Mouse (Mus musculus) hindbrain, embryonic 15.5 days (tissue): ENCODE measurements at regions not wholly inside any gene's neighbourhood (a gene's known extent, or its start where the extent isn't known, plus 50 kb on each side); places are given as distances from the start of the nearest gene placed in this dataset.
A peak's percentile ranks its signal among the peaks of the same experiment; 100 is the strongest.

Experiments used
- ATAC-seq: fragments of 200-750 bp; cut with Nextera tagmentation; 2 replicates; pipeline ENCODE4 v1.8.0; 2017; ENCODE audit warnings: low read depth, moderate number of reproducible peaks, moderate TSS enrichment; ENCODE audit not compliant: low FRiP score
- H3K27ac ChIP-seq: fragments of 300-500 bp; sonication (generic); replicated peaks from 2 replicates; pipeline ENCODE4 v1.5.1; 2015; ENCODE audit warnings: mild to moderate bottlenecking, inconsistent platforms
- H3K27me3 ChIP-seq: fragments of 300-500 bp; sonication (generic); 2 replicates; pipeline ENCODE4 v1.6.1; 2015; ENCODE audit warnings: control low read depth, inconsistent platforms
- H3K36me3 ChIP-seq: fragments of 300-500 bp; sonication (generic); 2 replicates; pipeline ENCODE4 v1.6.1; 2015; ENCODE audit warnings: control low read depth, inconsistent platforms
- H3K4me1 ChIP-seq: fragments of 300-500 bp; sonication (generic); replicated peaks from 2 replicates; pipeline ENCODE4 v1.6.1; 2015; ENCODE audit warnings: control low read depth, inconsistent platforms
- H3K4me2 ChIP-seq: fragments of 300-500 bp; sonication (generic); 2 replicates; pipeline ENCODE4 v1.6.1; 2015; ENCODE audit warnings: moderate library complexity, mild to moderate bottlenecking, inconsistent platforms
- H3K4me3 ChIP-seq: fragments of 300-500 bp; sonication (generic); 2 replicates; pipeline ENCODE4 v1.5.1; 2015; ENCODE audit warnings: mild to moderate bottlenecking, inconsistent platforms
- H3K9ac ChIP-seq: fragments of 300-500 bp; sonication (generic); 2 replicates; pipeline ENCODE4 v1.6.1; 2015; ENCODE audit warnings: inconsistent platforms
- H3K9me3 ChIP-seq: fragments of 300-500 bp; sonication (generic); 2 replicates; pipeline ENCODE4 v1.6.1; 2016; ENCODE audit warnings: control low read depth, inconsistent platforms
- WGBS: fragments of 180-500 bp; shearing (Covaris S2); methylation state at CpG from one replicate; pipeline ENCODE4 v1.1.7; 2015; 5-methylcytosine and 5-hydroxymethylcytosine counted together

GRCm38 (mm10) chr4:152999526-152999925, 483.1 kb downstream of the Ajap1 start:
- Histone ChIP-seq H3K27ac (no peak overlapping the region), H3K4me2 (no peak overlapping the region), H3K36me3 (no peaks in the 10 kb centered on the region), H3K4me3 (no peak overlapping the region), H3K9me3 (no peaks in the 10 kb centered on the region), H3K9ac (no peak overlapping the region), H3K27me3 (no peaks in the 10 kb centered on the region), H3K4me1 (0 out of 2 replicates have a peak, but pooled peaks cover 8% of the 10 kb centered on the region)
- ATAC-seq = no peak
- WGBS = 32% methylated on average over 18 of the region's 18 CpGs

GRCm38 (mm10) chr4:152997251-152997650, 485.4 kb downstream of the Ajap1 start:
- no peak overlapping the region for H3K4me3 ChIP-seq
- no peaks in the 10 kb centered on the region for H3K27me3 ChIP-seq
- no peaks in the 10 kb centered on the region for H3K9me3 ChIP-seq
- no peak for ATAC-seq
- no peak overlapping the region for H3K27ac ChIP-seq
- H3K36me3 ChIP-seq = no peaks in the 10 kb centered on the region
- no peak overlapping the region for H3K9ac ChIP-seq
- H3K4me1 ChIP-seq = 0 out of 2 replicates have a peak, but pooled peaks cover 8% of the 10 kb centered on the region
- H3K4me2 ChIP-seq = no peak overlapping the region
- 86% methylated on average over 5 of the region's 5 CpGs for WGBS

- no peak overlapping the region for H3K4me2 ChIP-seq
- 60% methylated on average over 2 of the region's 2 CpGs for WGBS
- no peaks in the 10 kb centered on the region for H3K27me3 ChIP-seq
- no peaks in the 10 kb centered on the region for H3K9me3 ChIP-seq
- no peak for ATAC-seq
- H3K27ac ChIP-seq = no peak overlapping the region
- no peak overlapping the region for H3K4me3 ChIP-seq
- no peak overlapping the region for H3K9ac ChIP-seq
- 0 out of 2 replicates have a peak, but pooled peaks cover 8% of the 10 kb centered on the region for H3K4me1 ChIP-seq
- no peaks in the 10 kb centered on the region for H3K36me3 ChIP-seq
Observed at GRCm38 (mm10) chr4:152996641-152997040, 486.0 kb downstream of the Ajap1 start.

GRCm38 (mm10) chr4:152995052-152995595, 487.5 kb downstream of the Ajap1 start:
- Histone ChIP-seq H3K27ac (no peak overlapping the region), H3K4me1 (peaks cover 12% of the 10 kb centered on the region; the same call in 1 of the 2 replicates), H3K9ac (no peak overlapping the region), H3K4me2 (no peak overlapping the region), H3K9me3 (no peaks in the 10 kb centered on the region), H3K4me3 (no peak overlapping the region), H3K36me3 (no peaks in the 10 kb centered on the region), H3K27me3 (no peaks in the 10 kb centered on the region)
- 61% methylated on average over 5 of the region's 5 CpGs for WGBS
- no peak for ATAC-seq

GRCm38 (mm10) chr4:152994206-152994605, 488.4 kb downstream of the Ajap1 start:
- Histone ChIP-seq H3K36me3 (no peaks in the 10 kb centered on the region), H3K4me3 (no peak overlapping the region), H3K27ac (no peak overlapping the region), H3K27me3 (no peaks in the 10 kb centered on the region), H3K4me1 (peaks cover 12% of the 10 kb centered on the region; the same call in 1 of the 2 replicates), H3K9me3 (no peaks in the 10 kb centered on the region), H3K4me2 (no peak overlapping the region), H3K9ac (no peak overlapping the region)
- no peak for ATAC-seq
- WGBS = 85% methylated on average over 3 of the region's 3 CpGs

GRCm38 (mm10) chr4:152990266-152990665, 492.3 kb downstream of the Ajap1 start:
- 61% methylated on average over 5 of the region's 5 CpGs for WGBS

GRCm38 (mm10) chr4:152987726-152988125, 494.9 kb downstream of the Ajap1 start:
- Histone ChIP-seq H3K27ac (no peak overlapping the region), H3K4me2 (no peak overlapping the region), H3K36me3 (no peaks in the 10 kb centered on the region), H3K4me3 (no peak overlapping the region), H3K4me1 (peaks cover 9% of the 10 kb centered on the region; the same call in 1 of the 2 replicates), H3K9ac (no peak overlapping the region), H3K9me3 (no peaks in the 10 kb centered on the region), H3K27me3 (no peaks in the 10 kb centered on the region)
- ATAC-seq = no peak
- 85% methylated on average over 4 of the region's 4 CpGs for WGBS

More at GRCm38 (mm10) chr4:152990266-152990665, 492.3 kb downstream of the Ajap1 start:
- Histone ChIP-seq H3K9me3 (no peaks in the 10 kb centered on the region), H3K4me3 (no peak overlapping the region), H3K27ac (no peak overlapping the region), H3K9ac (no peak overlapping the region), H3K27me3 (no peaks in the 10 kb centered on the region), H3K36me3 (no peaks in the 10 kb centered on the region), H3K4me1 (peaks cover 9% of the 10 kb centered on the region; the same call in 1 of the 2 replicates), H3K4me2 (no peak overlapping the region)
- no peak for ATAC-seq

- 0 out of 2 replicates have a peak, but pooled peaks cover 3% of the 10 kb centered on the region for H3K4me1 ChIP-seq
- H3K36me3 ChIP-seq = no peaks in the 10 kb centered on the region
- ATAC-seq = no peak
- H3K27me3 ChIP-seq = no peaks in the 10 kb centered on the region
- H3K27ac ChIP-seq = no peak overlapping the region
- H3K9ac ChIP-seq = no peak overlapping the region
- no peak overlapping the region for H3K4me3 ChIP-seq
- WGBS = 82% methylated on average over 8 of the region's 8 CpGs
- H3K9me3 ChIP-seq = no peaks in the 10 kb centered on the region
- H3K4me2 ChIP-seq = no peak overlapping the region
Observed at GRCm38 (mm10) chr4:152975012-152975675, 497.5 kb upstream of the Kcnab2 start.

GRCm38 (mm10) chr4:152963001-152963400, 485.3 kb upstream of the Kcnab2 start:
- H3K27me3 ChIP-seq = no peaks in the 10 kb centered on the region
- peaks cover 12% of the 10 kb centered on the region for H3K4me1 ChIP-seq
- H3K4me3 ChIP-seq = no peak overlapping the region
- WGBS = 70% methylated on average over 6 of the region's 6 CpGs
- no peaks in the 10 kb centered on the region for H3K36me3 ChIP-seq
- H3K4me2 ChIP-seq = no peak overlapping the region
- no peaks in the 10 kb centered on the region for H3K9me3 ChIP-seq
- H3K27ac ChIP-seq = no peak overlapping the region
- H3K9ac ChIP-seq = no peak overlapping the region
- no peak for ATAC-seq

- no peak overlapping the region for H3K27ac ChIP-seq
- no peaks in the 10 kb centered on the region for H3K9me3 ChIP-seq
- H3K4me2 ChIP-seq = no peak overlapping the region
- no peak overlapping the region for H3K4me3 ChIP-seq
- ATAC-seq = no peak
- peaks cover 12% of the 10 kb centered on the region for H3K4me1 ChIP-seq
- no peaks in the 10 kb centered on the region for H3K27me3 ChIP-seq
- H3K36me3 ChIP-seq = no peaks in the 10 kb centered on the region
- H3K9ac ChIP-seq = no peak overlapping the region
Observed at GRCm38 (mm10) chr4:152962165-152962564, 484.5 kb upstream of the Kcnab2 start.

GRCm38 (mm10) chr4:152961677-152962076, 484.0 kb upstream of the Kcnab2 start:
- Histone ChIP-seq H3K9ac (no peak overlapping the region), H3K4me1 (peaks cover 12% of the 10 kb centered on the region), H3K36me3 (no peaks in the 10 kb centered on the region), H3K9me3 (no peaks in the 10 kb centered on the region), H3K4me2 (no peak overlapping the region), H3K27me3 (no peaks in the 10 kb centered on the region), H3K27ac (no peak overlapping the region), H3K4me3 (no peak overlapping the region)
- no peak for ATAC-seq
- WGBS = 94% methylated on average over 4 of the region's 4 CpGs

- Histone ChIP-seq H3K9me3 (no peaks in the 10 kb centered on the region), H3K4me1 (peaks cover 12% of the 10 kb centered on the region), H3K27me3 (no peaks in the 10 kb centered on the region), H3K4me3 (no peak overlapping the region), H3K4me2 (no peak overlapping the region), H3K9ac (no peak overlapping the region), H3K27ac (0 out of 2 replicates have a peak overlapping the region, but pooled peaks have one; percentile 3), H3K36me3 (no peaks in the 10 kb centered on the region)
- 42% methylated on average over 12 of the region's 12 CpGs for WGBS
- ATAC-seq = peak; percentile 55; the same call in 1 of the 2 replicates
Observed at GRCm38 (mm10) chr4:152959627-152960230, 482.1 kb upstream of the Kcnab2 start.
